Mouse (Mus musculus) erythroblast, embryonic 14.5 days (primary cell): ENCODE results near the gene Cbarp.

Source experiments
- GATA1 ChIP-seq: IDR thresholded peaks from 2 replicates; pipeline ENCODE4 v1.6.1; 2012; ENCODE audit warnings: low read length, inconsistent platforms, mixed read lengths
- TAL1 ChIP-seq: IDR thresholded peaks from 3 replicates; pipeline ENCODE4 v1.6.1; 2012; ENCODE audit warnings: low read length, inconsistent platforms, mixed read lengths

DNA sequence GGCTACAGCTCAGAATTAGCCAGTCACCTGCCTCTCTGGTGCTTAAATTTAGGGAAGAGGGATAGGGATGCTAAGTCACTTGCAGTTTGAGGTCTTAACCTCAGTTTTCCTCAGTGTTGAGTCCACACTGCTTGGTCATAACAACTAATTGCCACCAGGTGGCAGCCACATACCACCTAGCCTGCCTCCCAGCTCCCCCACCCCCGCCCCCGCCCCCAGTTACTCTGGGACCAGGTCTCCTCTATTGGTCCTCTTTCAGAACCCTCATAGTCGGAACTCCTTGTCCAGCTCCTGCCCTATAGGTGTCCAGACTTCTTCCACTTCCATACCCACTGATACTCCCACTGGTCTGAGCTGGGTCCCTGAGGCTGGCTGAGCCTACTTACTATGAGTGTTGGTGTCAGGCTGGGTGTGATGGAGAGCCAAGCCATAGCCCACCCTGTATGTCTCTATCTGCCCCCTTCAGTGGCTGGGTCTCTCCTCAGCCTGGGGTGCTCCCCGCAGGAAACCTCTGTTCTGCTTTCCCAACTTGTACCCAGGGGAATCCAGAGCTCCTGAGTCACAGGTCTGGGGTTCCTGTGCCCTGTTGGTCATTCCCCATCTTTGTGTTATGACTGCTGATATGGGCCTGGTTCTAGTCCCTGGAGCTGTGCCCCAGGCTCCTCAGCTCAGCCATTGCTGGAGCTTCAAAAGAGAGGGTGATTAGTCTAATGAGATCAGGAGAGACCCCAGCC lies 35.1 kb upstream of the Cbarp start:
- no peak for TF ChIP-seq GATA1
- no peak for TF ChIP-seq TAL1
